Mouse (Mus musculus): ENCODE measurements at regions not wholly inside any gene's neighbourhood (a gene's known extent, or its start where the extent isn't known, plus 50 kb on each side); places are given as distances from the start of the nearest gene placed in this dataset.

- no peak for DNase-seq (ENCODE audit: low spot score in 2 of 2)
These were observed 97.0 kb upstream of the Rxylt1 start for GRCm38 (mm10) chr10:122194139-122194538.

GRCm38 (mm10) chr10:122193343-122193742, 96.2 kb upstream of the Rxylt1 start:
- DNase-seq (ENCODE audit: low spot score in 2 of 2), result peak; percentile 13 to 17

GRCm38 (mm10) chr10:122185152-122185745, 88.1 kb upstream of the Rxylt1 start:
- DNase-seq (ENCODE audit: low spot score in 2 of 2), result peak; percentile 35 to 46

GRCm38 (mm10) chr10:122183025-122183424, 85.9 kb upstream of the Rxylt1 start:
- peak in 1 of 2 experiments; percentile 22 for DNase-seq (ENCODE audit: low spot score in 2 of 2)

- no peak for DNase-seq (ENCODE audit: low spot score in 2 of 2)
These were observed 51.9 kb upstream of the Rxylt1 start for GRCm38 (mm10) chr10:122149038-122149437.

GRCm38 (mm10) chr10:122148609-122149008, 51.4 kb upstream of the Rxylt1 start:
- DNase-seq (ENCODE audit: low spot score in 2 of 2), result no peak

All from layer of hippocampus, adult 8-10 months (tissue).